19 mouse cellular contexts compared by ENCODE assay signal in the genomic region with DNA sequence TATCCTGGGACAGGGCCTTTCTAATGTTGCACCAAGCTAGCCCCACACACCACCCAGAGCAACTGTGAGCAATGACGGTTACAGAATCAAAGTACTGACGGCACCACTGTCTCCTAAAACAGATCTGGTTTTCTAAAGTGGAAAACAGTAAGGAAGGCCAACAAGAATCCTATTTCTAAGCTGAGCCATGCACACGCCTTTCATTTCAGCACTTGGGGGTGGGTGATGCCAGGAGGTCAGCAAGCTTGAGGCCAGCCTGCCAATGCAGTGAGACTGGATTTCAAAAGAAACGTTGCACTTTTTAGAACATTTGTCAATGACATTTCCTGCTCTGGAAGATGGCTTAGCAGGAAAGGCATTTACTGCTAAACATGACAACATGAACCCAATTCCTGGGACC. TPM values are rescaled to one million over a fixed set of nuclear protein-coding genes. Genes with fewer than 3 reads are reported as not detected.
DNase-seq lines count a peak whose midpoint lies in the region; TF ChIP-seq lines count a peak whose summit lies in the region.
"Had no signal": no experiment of that assay in that cellular context is flagged by ENCODE, and none has a peak within 500 bp of the region (broad histone marks: within the 10 kb centered on the region; RNA-seq: fewer than 3 reads in every experiment).

No protein-coding gene starts in this region.

- peak; percentile 56 for DNase-seq in gastrocnemius, adult 18-20 months (ENCODE audit: low spot score)
- DNase-seq in gastrocnemius, postnatal 14 days: no peak
- peak; percentile 68 for DNase-seq in gastrocnemius, adult 2 months
- DNase-seq in gastrocnemius, postnatal 4 days (ENCODE audit: low spot score in 2 of 2): no peak
- no peak for DNase-seq in testis, postnatal 10 days (ENCODE audit: low spot score)
- peak; percentile 71 for DNase-seq in skeletal muscle tissue, adult 2 months (ENCODE audit: low read depth, low spot score)
- no peak for DNase-seq in layer of hippocampus, adult 9-10 months (ENCODE audit: low spot score)
- DNase-seq: adrenal gland, adult 2 months; adrenal gland, adult 8-10 months; adrenal gland, postnatal 10 days; adrenal gland, postnatal 14 days; adrenal gland, postnatal 25 days; adrenal gland, postnatal 36 days; B cell, adult 2 months; cerebellum, adult 11 months; cerebellum, adult 11-12 months had no signal

- H3K36me3 ChIP-seq in testis, adult 2 months (ENCODE audit: control insufficient read depth, insufficient read depth, low read length): peaks cover 1% of the 10 kb centered on the region

- no peak for TF ChIP-seq CTCF in gastrocnemius, adult 2 months (IDR thresholded peaks at IDR 0.05)
- TF ChIP-seq CTCF in testis, adult 2 months (IDR thresholded peaks at IDR 0.05; ENCODE audit: control insufficient read depth, insufficient read depth, insufficient replicate concordance, low read depth, low read length): no peak

- no peak overlapping the region for H3K4me3 ChIP-seq in gastrocnemius, adult 2 months
- no peak overlapping the region for H3K4me3 ChIP-seq in testis, adult 2 months (ENCODE audit: control insufficient read depth, low read depth, low read length)

- no peak for TF ChIP-seq POLR2A in testis, adult 2 months (IDR thresholded peaks at IDR 0.05; ENCODE audit: control insufficient read depth, low read depth, low read length)

- intact Hi-C loops in gastrocnemius, postnatal 14 days (cut with DNase I; ENCODE audit: low total_unique reads): no loop called here
- intact Hi-C loops in gastrocnemius, adult 2 months (cut with DNase I): no loop called here

- H3K27me3 ChIP-seq in testis, adult 2 months (ENCODE audit: control insufficient read depth, insufficient read depth, low read length): no peaks in the 10 kb centered on the region
- H3K27me3 ChIP-seq: CH12.LX, Patski had no signal

- H3K27ac ChIP-seq in gastrocnemius, adult 2 months: peak overlapping the region; percentile 85
- H3K27ac ChIP-seq in testis, adult 2 months (ENCODE audit: control insufficient read depth, insufficient read depth, low read depth, low read length): peak overlapping the region; percentile 43; the same call in 1 of the 2 replicates

- no peaks in the 10 kb centered on the region for H3K4me1 ChIP-seq in testis, adult 2 months (ENCODE audit: control insufficient read depth, insufficient read depth, low read length)

RNA-seq across cellular contexts. Expression of gene Dcaf4, which starts 33.5 kb away (rescaled TPM):
- 10 to 100 TPM; 19.6 to 21.2 TPM for total RNA-seq in gastrocnemius, adult 18-20 months (2021)
- 10 to 100 TPM; 21.2 to 25.8 TPM for total RNA-seq in gastrocnemius, postnatal 14 days (2021)
- 10 to 100 TPM; 18.0 to 24.5 TPM for total RNA-seq in gastrocnemius, adult 2 months (2021)
- 10 to 100 TPM; 25.5 to 28.4 TPM for total RNA-seq in gastrocnemius, postnatal 4 days (2021)
- polyA plus RNA-seq in testis, adult 2 months (2012; rRNA removed): 15.1 and 16.9 TPM in 2 replicates

RNA-seq across cellular contexts. Expression of gene Zfyve1, which starts 43.2 kb away (rescaled TPM):
- total RNA-seq in gastrocnemius, adult 18-20 months (2021): 10 to 100 TPM; 20.0 to 23.8 TPM
- 10 to 100 TPM; 14.1 to 19.1 TPM for total RNA-seq in gastrocnemius, postnatal 14 days (2021)
- total RNA-seq in gastrocnemius, adult 2 months (2021): 10 to 100 TPM; 19.9 to 24.8 TPM
- 10 to 100 TPM; 23.5 to 25.6 TPM for total RNA-seq in gastrocnemius, postnatal 4 days (2021)
- polyA plus RNA-seq in testis, adult 2 months (2012; rRNA removed): 302 and 308 TPM in 2 replicates

Comparison
In these comparisons a context has a peak if more than half of its experiments do, and no peak if none do; other contexts are left out.
1. DNase-seq: peak in gastrocnemius, adult 18-20 months (single experiment), gastrocnemius, adult 2 months (single experiment) and skeletal muscle tissue, adult 2 months (single experiment); none in gastrocnemius, postnatal 14 days (single experiment), gastrocnemius, postnatal 4 days (0 of 2), testis, postnatal 10 days (single experiment) and layer of hippocampus, adult 9-10 months (single experiment).